ENCODE assay signal across 1 mouse cellular context in the genomic region with DNA sequence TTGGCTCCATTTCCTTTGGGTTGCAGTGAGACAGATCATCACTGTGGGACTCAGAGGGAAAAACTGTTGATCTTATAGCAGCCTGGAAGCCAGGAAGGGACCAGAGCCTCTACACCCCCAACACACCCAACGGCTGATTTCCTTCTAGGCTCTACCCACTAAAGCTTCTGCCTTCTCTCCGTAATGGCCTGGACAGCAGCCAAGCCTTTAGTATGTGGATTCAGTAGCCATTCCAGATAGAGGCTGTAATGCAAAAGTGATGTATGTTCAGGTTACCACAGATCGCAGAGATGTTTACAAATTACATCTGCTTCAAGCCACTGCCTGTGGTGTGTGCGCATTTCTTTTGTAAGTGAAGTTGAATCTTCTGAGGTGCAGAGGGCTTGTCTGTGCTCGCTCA.
TF ChIP-seq lines count a peak whose summit lies in the region.

No protein-coding gene starts in this region.

TF ChIP-seq in MEL, 35 proteins besides CTCF, POLR2A, EP300 and RAD21:
- TF ChIP-seq GATA1 (IDR thresholded peaks at IDR 0.05; ENCODE audit: low read depth, low read length): no peak
TF ChIP-seq in MEL: peak in this region for 0.
